Mouse (Mus musculus) heart, embryonic 16.5 days (tissue): ENCODE measurements at regions not wholly inside any gene's neighbourhood (a gene's known extent, or its start where the extent isn't known, plus 50 kb on each side); places are given as distances from the start of the nearest gene placed in this dataset.
"Not testable (repeated sequence)": the region's sequence is repeated elsewhere in the genome, so short reads cannot be mapped to it uniquely, and the experiment has no call there.

Experiments used
- ATAC-seq: fragments of 200-750 bp; cut with Nextera tagmentation; replicated peaks from 2 replicates; pipeline ENCODE4 v1.8.0; 2017; ENCODE audit warnings: moderate number of reproducible peaks; ENCODE audit not compliant: insufficient read depth, low FRiP score; ENCODE audit errors: extremely low read depth
- H3K27ac ChIP-seq: fragments of 300-500 bp; sonication (generic); 2 replicates; pipeline ENCODE4 v1.5.1; 2014; ENCODE audit warnings: mild to moderate bottlenecking, low read length, control low read depth, moderate library complexity
- H3K27me3 ChIP-seq: fragments of 300-500 bp; sonication (generic); 2 replicates; pipeline ENCODE4 v1.6.1; 2014; ENCODE audit warnings: low read length, mixed read lengths; ENCODE audit not compliant: control insufficient read depth, insufficient read depth
- H3K36me3 ChIP-seq: fragments of 300-500 bp; sonication (generic); 2 replicates; pipeline ENCODE4 v1.6.1; 2014; ENCODE audit not compliant: control insufficient read depth, insufficient read depth
- H3K4me1 ChIP-seq: fragments of 300-500 bp; sonication (generic); 2 replicates; pipeline ENCODE4 v1.6.1; 2014; ENCODE audit warnings: low read length, mixed read lengths; ENCODE audit not compliant: control insufficient read depth, insufficient read depth
- H3K4me2 ChIP-seq: fragments of 300-500 bp; sonication (generic); 2 replicates; pipeline ENCODE4 v1.6.1; 2014; ENCODE audit warnings: low read depth, mild to moderate bottlenecking, control low read depth, low read length
- H3K4me3 ChIP-seq: fragments of 300-500 bp; sonication (generic); 2 replicates; pipeline ENCODE4 v1.5.1; 2014; ENCODE audit warnings: mild to moderate bottlenecking, control low read depth, low read length
- H3K9ac ChIP-seq: fragments of 300-500 bp; sonication (generic); 2 replicates; pipeline ENCODE4 v1.6.1; 2014; ENCODE audit warnings: low read length, control low read depth
- H3K9me3 ChIP-seq: fragments of 300-500 bp; sonication (generic); replicated peaks from 2 replicates; pipeline ENCODE4 v1.6.1; 2016; ENCODE audit warnings: low read length; ENCODE audit not compliant: control insufficient read depth
- WGBS: fragments of 180-500 bp; shearing (Covaris S2); extraction: QIAGEN DNeasy Blood & Tissue Kit; methylation state at CpG from one replicate; pipeline ENCODE4 v1.1.7; 2014; 5-methylcytosine and 5-hydroxymethylcytosine counted together

DNA sequence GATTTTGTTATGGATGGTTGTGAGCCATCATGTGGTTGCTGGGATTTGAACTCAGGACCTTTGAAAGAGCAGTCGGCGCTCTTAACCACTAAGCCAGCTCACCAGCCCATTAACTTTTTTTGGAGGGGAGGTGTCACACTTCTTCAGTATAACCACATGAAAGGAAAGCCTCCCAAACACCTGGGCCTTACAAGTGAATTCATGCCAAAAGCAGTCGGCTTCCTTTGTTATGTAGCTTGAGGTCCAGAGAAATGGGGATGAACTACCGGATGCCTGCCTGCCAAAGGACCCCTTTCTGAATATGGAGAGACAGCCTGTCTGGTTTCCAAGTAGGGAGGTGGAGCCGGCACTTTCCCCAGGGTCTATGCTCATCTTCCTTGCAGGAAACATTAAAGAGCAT lies 80.6 kb upstream of the Fam174b start:
- Histone ChIP-seq H3K4me1 (peaks cover 3% of the 10 kb centered on the region; the same call in 1 of the 2 replicates), H3K36me3 (no peaks in the 10 kb centered on the region), H3K27me3 (no peaks in the 10 kb centered on the region; the same call in 1 of the 2 replicates), H3K9ac (no peak overlapping the region), H3K9me3 (no peaks in the 10 kb centered on the region), H3K4me2 (no peak overlapping the region), H3K4me3 (no peak overlapping the region), H3K27ac (no peak overlapping the region)
- WGBS: 78% methylated on average over 5 of the region's 5 CpGs
- no peak for ATAC-seq

DNA sequence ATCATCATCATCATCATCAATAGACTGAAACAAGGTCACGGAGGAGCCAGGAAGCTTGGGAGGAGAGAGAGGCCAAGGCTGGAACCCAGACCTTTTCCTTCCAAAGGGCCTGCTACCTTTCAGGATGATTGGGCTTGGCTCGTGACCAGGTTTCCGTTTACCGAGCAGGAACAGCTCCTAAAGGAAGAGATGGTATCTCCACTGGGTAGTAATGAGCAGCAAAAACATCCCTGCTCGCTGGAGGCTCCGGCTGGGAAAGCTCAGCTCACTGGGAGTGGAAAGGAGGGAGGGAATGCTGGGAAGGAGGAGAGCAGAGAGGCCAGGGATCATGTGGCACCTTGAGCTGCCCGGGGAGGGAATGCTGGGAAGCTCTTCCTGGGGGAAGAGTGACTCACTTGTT lies 82.8 kb upstream of the Fam174b start:
- no peaks in the 10 kb centered on the region; the same call in 1 of the 2 replicates for H3K27me3 ChIP-seq
- ATAC-seq: peak; percentile 67
- no peak overlapping the region for H3K27ac ChIP-seq
- peaks cover 3% of the 10 kb centered on the region; the same call in 1 of the 2 replicates for H3K4me1 ChIP-seq
- H3K4me2 ChIP-seq: no peak overlapping the region
- H3K9me3 ChIP-seq: no peaks in the 10 kb centered on the region
- no peak overlapping the region for H3K9ac ChIP-seq
- H3K4me3 ChIP-seq: no peak overlapping the region
- WGBS: 27% methylated on average over 7 of the region's 7 CpGs
- H3K36me3 ChIP-seq: no peaks in the 10 kb centered on the region

DNA sequence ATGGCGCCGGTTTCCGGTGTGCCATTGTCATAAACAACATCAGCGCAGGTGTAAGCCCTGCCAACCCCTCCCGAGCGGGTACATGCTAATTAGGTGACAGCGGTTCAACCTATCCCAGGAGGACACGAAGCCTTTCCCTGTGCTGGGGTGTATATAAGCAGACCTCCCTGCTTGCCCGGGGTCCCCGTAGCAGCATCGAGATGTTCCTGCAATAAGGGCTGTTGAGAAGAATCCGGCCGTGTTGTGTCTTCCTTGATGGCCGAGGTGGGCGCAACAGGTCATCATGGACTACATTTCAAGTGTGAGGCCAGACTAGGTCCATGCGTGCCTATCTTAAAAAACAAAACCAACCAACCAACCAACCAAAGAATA lies 83.7 kb upstream of the Fam174b start:
- ATAC-seq, H3K27me3 ChIP-seq, H3K4me3 ChIP-seq, H3K9me3 ChIP-seq, H3K4me1 ChIP-seq, H3K36me3 ChIP-seq, H3K27ac ChIP-seq, H3K9ac ChIP-seq, H3K4me2 ChIP-seq: not testable (repeated sequence)
- 93% methylated on average over 16 of the region's 16 CpGs for WGBS

DNA sequence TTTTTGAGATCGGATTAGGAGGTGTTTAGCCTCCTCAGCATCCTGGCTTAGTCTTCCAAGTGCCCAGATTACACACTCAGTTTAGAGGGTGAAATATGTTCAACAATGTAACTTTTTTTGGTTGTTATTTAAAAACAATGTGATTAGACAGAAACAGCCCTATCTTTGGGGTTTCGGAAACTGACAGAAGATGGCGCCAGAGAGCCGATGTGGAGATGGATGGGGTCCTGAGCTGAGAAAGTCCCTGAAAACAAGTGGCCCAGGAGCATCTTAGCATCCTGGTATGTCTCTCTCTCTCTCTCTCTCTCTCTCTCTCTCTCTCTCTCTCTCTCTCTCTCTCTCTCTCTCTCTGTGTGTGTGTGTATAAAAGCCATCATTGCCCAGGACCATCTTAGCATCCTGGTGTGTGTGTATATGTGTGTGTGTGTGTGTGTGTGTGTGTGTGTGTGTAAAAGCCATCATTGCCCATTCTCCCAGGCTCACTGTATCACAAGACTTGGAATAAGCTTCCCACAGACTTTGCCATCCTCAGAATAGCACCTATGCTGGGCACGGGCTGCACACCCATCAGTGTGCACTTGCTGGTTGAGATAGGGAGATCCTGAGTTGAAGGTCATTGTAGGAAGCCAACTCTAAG lies 84.2 kb upstream of the Fam174b start:
- Histone ChIP-seq H3K36me3 (no peaks in the 10 kb centered on the region), H3K4me3 (no peak overlapping the region), H3K27me3 (no peaks in the 10 kb centered on the region; the same call in 1 of the 2 replicates), H3K9me3 (no peaks in the 10 kb centered on the region), H3K9ac (no peak overlapping the region), H3K4me2 (no peak overlapping the region), H3K27ac (no peak overlapping the region), H3K4me1 (peaks cover 3% of the 10 kb centered on the region; the same call in 1 of the 2 replicates)
- no peak for ATAC-seq
- 17% methylated on average over 5 of the region's 5 CpGs for WGBS

DNA sequence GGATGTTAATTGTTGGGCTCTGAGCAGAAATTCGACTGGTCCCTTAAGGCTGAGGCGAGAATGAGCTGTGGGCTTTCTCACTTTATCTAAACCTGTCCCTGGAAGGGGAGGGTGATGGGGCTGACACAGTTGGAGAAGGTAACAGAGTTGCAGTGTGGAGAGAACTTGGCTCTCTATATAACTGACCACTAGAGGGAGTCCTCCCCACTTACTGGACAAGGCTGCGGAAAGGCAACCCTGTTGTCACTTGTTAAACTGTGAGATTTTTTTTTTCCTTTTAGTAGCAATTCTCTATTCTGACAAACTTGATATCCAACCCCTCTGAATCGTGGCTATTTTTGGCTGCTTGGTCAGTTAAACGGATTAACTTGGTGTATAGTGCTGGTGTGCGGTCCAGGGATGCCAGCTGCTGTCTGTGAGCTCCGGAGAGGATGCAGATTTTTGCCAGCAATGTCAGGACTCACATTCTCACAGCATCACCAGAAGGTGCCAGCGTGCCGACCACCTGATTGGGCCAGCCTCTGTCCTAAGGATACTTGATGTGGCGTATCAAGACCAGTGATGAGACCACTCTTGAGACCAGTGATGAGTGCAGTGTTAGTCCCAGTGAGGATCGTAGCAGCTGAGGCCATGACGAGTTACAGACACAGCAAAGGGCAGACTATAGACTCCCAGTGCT lies 85.8 kb upstream of the Fam174b start:
- no peak overlapping the region for H3K9ac ChIP-seq
- 29% methylated on average over 12 of the region's 12 CpGs for WGBS
- no peak overlapping the region for H3K4me3 ChIP-seq
- H3K4me2 ChIP-seq: no peak overlapping the region
- no peaks in the 10 kb centered on the region; the same call in 1 of the 2 replicates for H3K27me3 ChIP-seq
- H3K36me3 ChIP-seq: no peaks in the 10 kb centered on the region
- H3K4me1 ChIP-seq: peaks cover 3% of the 10 kb centered on the region; the same call in 1 of the 2 replicates
- no peak for ATAC-seq
- H3K9me3 ChIP-seq: no peaks in the 10 kb centered on the region
- no peak overlapping the region for H3K27ac ChIP-seq

DNA sequence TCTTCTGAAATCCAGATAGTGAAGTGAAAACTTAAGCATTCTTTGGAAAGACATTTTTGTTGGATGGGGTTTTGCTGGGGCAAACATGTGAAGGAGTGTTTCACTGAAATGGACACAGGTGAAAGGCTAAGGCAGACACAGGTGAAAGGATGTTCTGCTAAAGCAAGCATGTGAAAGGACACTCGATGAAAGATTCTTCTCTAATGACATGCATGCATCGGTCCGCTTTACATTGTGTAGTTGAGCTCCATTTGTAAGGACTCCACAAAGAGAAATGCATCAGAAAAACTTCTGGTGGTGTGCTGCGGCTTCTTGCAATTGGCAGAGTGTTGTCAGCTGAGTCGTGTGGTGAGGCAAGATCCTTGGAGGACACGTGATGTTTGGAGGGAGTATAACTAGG lies 89.2 kb upstream of the Fam174b start:
- 86% methylated on average over 6 of the region's 6 CpGs for WGBS
- Histone ChIP-seq H3K27ac (no peak overlapping the region), H3K9ac (no peak overlapping the region), H3K27me3 (no peaks in the 10 kb centered on the region; the same call in 1 of the 2 replicates), H3K9me3 (no peaks in the 10 kb centered on the region), H3K4me1 (no peaks in the 10 kb centered on the region), H3K36me3 (no peaks in the 10 kb centered on the region), H3K4me3 (no peak overlapping the region), H3K4me2 (no peak overlapping the region)
- no peak for ATAC-seq

DNA sequence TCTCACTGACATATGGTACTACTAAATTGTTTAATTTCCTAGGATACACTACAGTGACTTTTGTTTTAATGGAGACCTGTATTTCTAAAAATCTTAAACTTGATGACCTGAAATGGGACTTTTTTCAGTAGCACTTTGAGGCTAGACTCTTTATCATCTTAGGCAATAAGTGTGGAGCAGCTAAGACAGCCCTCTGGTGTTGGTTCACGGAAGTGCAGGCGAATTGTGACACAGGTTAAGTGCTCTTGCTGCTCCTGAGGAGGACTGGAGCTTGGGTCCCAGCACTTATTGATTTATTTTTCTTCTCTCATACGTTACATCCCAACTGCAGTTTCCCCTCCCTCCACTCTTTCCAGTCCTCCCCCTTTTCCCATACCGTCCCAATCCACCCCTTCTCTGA lies 92.1 kb upstream of the Fam174b start:
- Histone ChIP-seq H3K9ac (no peak overlapping the region), H3K4me2 (no peak overlapping the region), H3K27ac (no peak overlapping the region), H3K27me3 (no peaks in the 10 kb centered on the region), H3K4me1 (peaks cover 7% of the 10 kb centered on the region; the same call in 1 of the 2 replicates), H3K9me3 (no peaks in the 10 kb centered on the region), H3K4me3 (no peak overlapping the region), H3K36me3 (no peaks in the 10 kb centered on the region)
- 25% methylated on average over 4 of the region's 4 CpGs for WGBS
- no peak for ATAC-seq

DNA sequence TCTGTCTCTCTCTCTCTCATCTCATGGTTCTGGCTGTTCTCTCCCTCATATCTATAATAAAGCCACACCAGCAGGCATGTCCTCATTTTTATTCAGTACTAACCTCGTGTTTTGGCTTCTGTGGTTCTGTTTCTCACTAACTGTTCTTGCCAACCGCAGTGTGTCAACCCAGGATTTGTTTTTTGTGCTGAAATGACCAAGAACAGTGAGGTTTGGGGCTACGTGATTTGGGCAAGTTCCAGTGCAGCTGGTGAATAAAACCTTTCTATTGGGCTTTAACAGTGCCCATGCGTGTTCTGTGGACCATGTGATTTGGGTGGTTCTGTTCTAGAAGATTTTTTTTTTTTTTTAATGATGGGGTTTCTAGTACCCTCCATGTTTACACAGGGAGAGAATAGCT lies 93.0 kb upstream of the Fam174b start:
- Histone ChIP-seq H3K4me3 (no peak overlapping the region), H3K4me1 (peaks cover 7% of the 10 kb centered on the region; the same call in 1 of the 2 replicates), H3K9me3 (no peaks in the 10 kb centered on the region), H3K27ac (no peak overlapping the region), H3K27me3 (no peaks in the 10 kb centered on the region), H3K4me2 (no peak overlapping the region), H3K36me3 (no peaks in the 10 kb centered on the region), H3K9ac (no peak overlapping the region)
- ATAC-seq: no peak
- 77% methylated on average over 4 of the region's 4 CpGs for WGBS

DNA sequence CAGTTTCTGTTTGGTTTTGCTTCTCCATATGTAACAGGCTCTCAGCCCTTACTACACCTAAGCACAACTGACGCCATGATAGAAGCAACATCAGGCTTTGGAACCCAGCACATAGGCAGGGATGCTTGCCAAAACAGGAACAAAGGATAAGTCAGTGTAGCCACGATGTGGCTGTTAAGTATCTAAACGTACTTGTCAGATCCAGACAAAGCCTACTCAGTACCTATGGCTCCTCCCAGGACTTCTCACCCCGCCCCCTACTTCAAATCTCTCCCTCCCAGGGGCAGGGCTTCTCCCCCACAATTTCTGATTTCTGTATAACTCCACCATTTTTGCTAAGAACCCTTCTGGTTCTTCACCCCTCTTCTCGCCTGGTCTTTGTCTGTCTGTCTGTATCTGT lies 93.4 kb upstream of the Fam174b start:
- H3K9ac ChIP-seq: no peak overlapping the region
- no peak overlapping the region for H3K4me3 ChIP-seq
- 57% methylated on average over 5 of the region's 5 CpGs for WGBS
- H3K4me2 ChIP-seq: no peak overlapping the region
- H3K27ac ChIP-seq: no peak overlapping the region
- no peaks in the 10 kb centered on the region for H3K36me3 ChIP-seq
- H3K4me1 ChIP-seq: peaks cover 7% of the 10 kb centered on the region; the same call in 1 of the 2 replicates
- H3K9me3 ChIP-seq: no peaks in the 10 kb centered on the region
- H3K27me3 ChIP-seq: no peaks in the 10 kb centered on the region
- no peak for ATAC-seq
